Mouse (Mus musculus) stomach, postnatal 0 days (tissue): Measurements from ENCODE around the gene Mansc1. TPM values are rescaled to one million over a fixed set of nuclear protein-coding genes. Genes with fewer than 3 reads are reported as not detected.

ENCODE experiments used
- ATAC-seq: fragments of 200-750 bp; cut with Nextera tagmentation; 2 replicates; pipeline ENCODE4 v1.8.0; 2017; ENCODE audit not compliant: low FRiP score, low TSS enrichment
- DNase-seq: peaks from one replicate; pipeline ENCODE4 v3.0.0-alpha.2; 2016; ENCODE audit warnings: low spot score
- H3K27ac ChIP-seq: fragments of 300-500 bp; sonication (generic); replicated peaks from 2 replicates; pipeline ENCODE4 v1.5.1; 2014; ENCODE audit warnings: mild to moderate bottlenecking, control low read depth
- H3K27me3 ChIP-seq: fragments of 300-500 bp; sonication (generic); 2 replicates; pipeline ENCODE4 v1.6.1; 2014; ENCODE audit warnings: low read length; ENCODE audit not compliant: control insufficient read depth, insufficient read depth
- H3K36me3 ChIP-seq: fragments of 300-500 bp; sonication (generic); 2 replicates; pipeline ENCODE4 v1.6.1; 2014; ENCODE audit warnings: low read length, mixed read lengths; ENCODE audit not compliant: control insufficient read depth, insufficient read depth
- H3K4me1 ChIP-seq: fragments of 300-500 bp; sonication (generic); replicated peaks from 2 replicates; pipeline ENCODE4 v1.6.1; 2014; ENCODE audit warnings: antibody characterized with exemption; ENCODE audit not compliant: control insufficient read depth, insufficient read depth
- H3K4me2 ChIP-seq: fragments of 300-500 bp; sonication (generic); replicated peaks from 2 replicates; pipeline ENCODE4 v1.6.1; 2014; ENCODE audit warnings: low read depth, mild to moderate bottlenecking, control low read depth, moderate library complexity
- H3K4me3 ChIP-seq: fragments of 300-500 bp; sonication (generic); 2 replicates; pipeline ENCODE4 v1.5.1; 2014; ENCODE audit warnings: low read depth, low read length, control low read depth
- H3K9ac ChIP-seq: fragments of 300-500 bp; sonication (generic); 2 replicates; pipeline ENCODE4 v1.6.1; 2014; ENCODE audit warnings: mild to moderate bottlenecking, low read length, control low read depth, mixed read lengths
- H3K9me3 ChIP-seq: fragments of 300-500 bp; sonication (generic); 2 replicates; pipeline ENCODE4 v1.6.1; 2016; ENCODE audit warnings: low read length; ENCODE audit not compliant: control insufficient read depth
- CTCF ChIP-seq: IDR thresholded peaks from 2 replicates; pipeline ENCODE4 v1.5.1; 2016; ENCODE audit warnings: antibody characterized with exemption, low read depth, mild to moderate bottlenecking, moderate library complexity
- EP300 ChIP-seq: optimal IDR thresholded peaks from 2 replicates; pipeline ENCODE3; 2016; ENCODE audit warnings: antibody characterized with exemption
- WGBS: fragments of 180-500 bp; shearing (Covaris S2); extraction: QIAGEN DNeasy Blood & Tissue Kit; methylation state at CpG from one replicate; pipeline ENCODE4 v1.1.7; 2014; 5-methylcytosine and 5-hydroxymethylcytosine counted together
- polyA plus RNA-seq: library from polyadenylated mRNA; unstranded; fragments of >200 nt; fragmentation: Nextera tagmentation; extraction: Ambion mirVana; gene quantifications from 2 replicates; pipeline ENCODE4 v1.2.1, GENCODE M21; 2015

Gene Mansc1
- polyA plus RNA-seq, 1 experiment from 2014 or later, result 17.1 TPM

- no peaks in the 10 kb centered on the region for H3K27me3 ChIP-seq
- H3K4me2 ChIP-seq, result no peak overlapping the region
- no peak overlapping the region for H3K9ac ChIP-seq
- ATAC-seq (no peak), DNase-seq (no peak)
- H3K4me3 ChIP-seq, result no peak overlapping the region
- TF ChIP-seq EP300 (no peak), CTCF (no peak)
- 50% methylated on average over 3 of the region's 3 CpGs for WGBS
- no peak overlapping the region for H3K27ac ChIP-seq
- no peaks in the 10 kb centered on the region for H3K9me3 ChIP-seq
- H3K36me3 ChIP-seq, result no peaks in the 10 kb centered on the region
- peaks cover 8% of the 10 kb centered on the region; the same call in 1 of the 2 replicates for H3K4me1 ChIP-seq
Measured at GRCm38 (mm10) chr6:134559635-134560034, 72.7 kb downstream of the Mansc1 start.

Other genes with a start within 250 kb of the Mansc1 start
- 27.4 and 29.6 TPM in 2 replicates for gene Bcl2l14, start 236.2 kb downstream of the Mansc1 start, polyA plus RNA-seq
- gene Lrp6, start 65.5 kb downstream of the Mansc1 start, polyA plus RNA-seq, result 12.1 and 12.7 TPM in 2 replicates
- 17.7 and 20.7 TPM in 2 replicates for gene Borcs5, start 7.0 kb upstream of the Mansc1 start, polyA plus RNA-seq
- gene Dusp16, start 160.1 kb upstream of the Mansc1 start, polyA plus RNA-seq, result 8.6 and 10.6 TPM in 2 replicates
- gene Crebl2, start 197.7 kb upstream of the Mansc1 start, polyA plus RNA-seq, result 4.3 and 4.7 TPM in 2 replicates